Mouse (Mus musculus) heart, adult 8-10 months (tissue): Measurements from ENCODE around the gene Gbe1. TPM values are rescaled to one million over a fixed set of nuclear protein-coding genes. Genes with fewer than 3 reads are reported as not detected.
A peak's percentile ranks its signal among the peaks of the same experiment; 100 is the strongest.

Source experiments
- DNase-seq: peaks from one replicate; pipeline ENCODE4 v3.0.0; 2022; ENCODE audit warnings: low spot score
- total RNA-seq, 4 experiments: library from RNA; stranded (reverse); gene quantifications; 2 replicates each; pipeline ENCODE4 v1.2.4; 2022

Gene Gbe1
- total RNA-seq, 4 experiments from 2014 or later, result 47.6 to 53.7 (median 51.1) TPM

DNA sequence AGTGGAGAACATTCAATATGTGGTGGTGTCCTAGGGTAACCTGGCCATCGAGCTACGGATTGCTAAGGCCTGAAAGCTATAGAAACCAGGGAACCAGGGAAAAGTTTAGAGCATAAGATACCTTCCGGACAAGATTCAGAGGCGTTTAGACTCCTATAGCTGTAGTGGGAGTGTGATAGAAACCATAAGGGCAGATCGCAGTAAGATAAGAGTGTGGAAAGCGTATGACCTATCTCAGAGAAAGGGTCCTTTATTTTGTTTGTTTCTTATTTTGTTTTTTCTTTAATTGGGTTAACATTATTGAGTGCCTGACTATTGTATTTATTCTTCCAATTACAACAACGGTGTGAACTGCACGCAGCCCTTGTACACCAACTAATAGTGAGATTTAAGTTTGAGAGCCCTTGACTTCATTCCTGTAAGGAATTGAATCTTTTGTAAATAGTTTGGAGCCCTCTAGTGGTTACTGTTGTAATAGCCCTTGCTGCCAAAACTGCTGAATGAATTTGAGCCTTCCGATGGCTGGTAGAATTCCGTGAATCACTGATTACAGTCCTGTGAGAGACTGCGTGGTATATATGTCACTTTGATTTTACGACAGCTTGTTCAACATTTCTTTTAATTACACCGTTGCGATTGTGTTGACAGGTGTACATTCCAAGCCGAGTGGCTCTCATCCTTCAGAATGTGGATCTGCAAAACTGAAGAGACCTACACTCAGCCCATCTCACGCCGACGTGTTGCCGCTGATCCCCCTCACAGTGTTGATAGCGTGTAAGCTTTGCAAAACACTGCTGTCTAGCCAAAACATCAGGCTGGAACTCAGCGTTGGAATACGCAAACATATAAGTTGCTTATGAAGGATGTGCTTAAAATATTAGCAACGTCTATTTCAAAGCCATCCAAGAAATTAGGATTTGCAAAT is 254.9 kb downstream of the Gbe1 start:
- peak; percentile 38 for DNase-seq

DNA sequence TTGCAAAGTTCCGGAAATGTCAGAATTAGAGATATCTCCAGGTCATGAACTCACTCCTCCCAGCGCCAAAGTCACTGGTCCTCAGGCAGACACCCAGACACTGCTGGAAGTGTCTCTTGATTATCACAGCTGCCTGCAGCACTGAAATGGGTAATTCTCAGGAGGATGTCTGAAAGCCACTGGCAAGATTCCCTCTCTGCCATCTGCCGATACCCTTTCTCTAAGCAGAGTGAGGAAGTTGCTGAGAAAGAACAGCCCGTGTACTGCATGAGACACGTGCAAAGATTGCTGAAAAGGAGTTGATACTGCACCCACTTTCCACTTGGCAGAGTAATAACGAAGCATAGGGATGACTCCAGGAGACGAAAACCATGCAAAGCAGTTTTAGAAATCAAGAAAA is 272.2 kb downstream of the Gbe1 start:
- no peak for DNase-seq

DNA sequence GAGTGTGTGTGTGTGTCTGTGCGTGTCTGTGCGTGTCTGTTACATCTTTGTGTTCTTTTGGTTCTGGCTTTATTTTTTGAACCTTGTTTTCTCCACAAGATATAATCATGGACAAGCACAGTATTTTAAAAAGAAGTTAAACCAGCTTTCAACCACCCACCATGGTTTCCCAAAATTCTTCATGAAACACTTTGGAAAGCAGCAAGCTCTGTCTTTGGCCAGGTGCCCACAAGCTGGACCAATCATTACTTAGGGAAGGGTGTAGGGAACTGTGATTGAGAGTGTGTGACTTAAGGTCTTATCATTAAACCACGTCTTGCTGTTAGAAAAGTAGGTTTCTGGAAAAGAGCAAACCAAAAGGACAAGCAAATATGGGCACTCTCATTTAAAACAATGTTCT is 288.6 kb downstream of the Gbe1 start:
- DNase-seq, result no peak

DNA sequence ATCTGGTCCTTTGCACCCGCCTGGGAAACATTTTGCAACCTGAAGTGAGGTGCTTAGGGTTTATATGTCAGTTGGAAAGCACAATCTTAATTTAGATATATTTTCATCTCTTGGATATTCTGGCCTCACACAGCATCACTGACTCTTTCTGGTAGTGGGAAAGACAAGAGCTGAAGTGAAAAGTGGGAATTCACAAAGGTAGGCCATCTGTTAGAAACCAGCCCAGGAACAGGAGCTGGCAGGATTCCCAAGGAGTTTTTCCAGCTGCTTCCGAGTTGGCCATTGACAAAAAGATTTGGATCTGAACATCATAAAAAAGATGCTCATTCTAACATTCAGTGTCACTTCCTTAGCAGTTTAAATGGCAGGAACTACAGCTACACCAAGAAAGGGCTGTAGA is 294.6 kb downstream of the Gbe1 start:
- DNase-seq, result no peak

DNA sequence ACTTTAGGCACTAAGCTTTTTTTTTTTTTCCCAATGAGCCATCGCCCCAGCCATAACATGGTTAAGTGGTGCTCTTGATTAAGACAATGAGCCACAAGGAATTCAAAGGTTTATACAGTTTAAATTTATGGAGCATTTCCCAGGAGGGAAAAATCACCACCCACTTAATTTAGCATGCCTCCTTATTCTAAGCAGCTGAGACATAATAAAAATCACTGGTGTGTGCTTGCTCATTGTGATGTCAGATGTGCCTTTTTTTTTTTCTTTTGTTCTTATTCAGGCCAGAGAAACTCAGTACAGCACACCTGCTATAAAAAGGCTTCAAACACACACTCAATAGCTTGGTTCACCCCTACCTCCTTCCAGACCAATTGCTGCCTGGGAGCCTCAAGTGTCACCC is 303.9 kb downstream of the Gbe1 start:
- no peak for DNase-seq

DNA sequence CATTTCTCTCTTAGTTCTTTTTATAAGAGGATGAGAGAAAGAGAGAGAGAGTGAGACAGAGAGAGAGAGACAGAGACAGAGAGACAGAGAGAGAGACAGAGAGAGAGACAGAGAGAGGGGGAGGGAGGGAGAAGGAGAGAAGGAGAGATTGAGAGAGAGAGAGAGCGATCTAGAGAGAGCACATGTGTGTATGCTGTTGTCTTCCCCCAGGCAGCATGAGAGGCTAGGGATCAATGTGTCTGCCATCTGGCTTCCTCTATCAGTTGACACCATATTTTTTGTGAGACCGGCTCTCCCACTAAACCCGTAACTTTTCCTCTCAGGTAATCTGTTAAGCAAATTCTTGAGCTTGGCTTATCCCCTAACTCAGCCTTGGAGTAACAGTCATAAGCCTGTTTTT is 304.4 kb downstream of the Gbe1 start:
- no peak for DNase-seq
